Mouse (Mus musculus) left cerebral cortex, adult 18-20 months (tissue): ENCODE results near the gene Terb1. TPM values are rescaled to one million over a fixed set of nuclear protein-coding genes. Genes with fewer than 3 reads are reported as not detected.

Source experiments
- DNase-seq, 2 experiments: peaks; one replicate each; pipeline ENCODE4 v3.0.0; 2021 to 2022; ENCODE audit warnings: low spot score in 2 of 2, mixed read lengths in 1 of 2
- long read RNA-seq, 2 experiments: library from polyadenylated mRNA; stranded (forward); transcript quantifications; one replicate each; pipeline ENCODE4 v2.0.0; 2021
- total RNA-seq, 2 experiments: library from RNA; stranded (reverse); gene quantifications; 2 replicates each; pipeline ENCODE4 v1.2.3; 2021

The Terb1 gene
- total RNA-seq = 1 to 10 TPM; 1.6 to 1.7 TPM
- long read RNA-seq, experiment 1, partial matches to known transcripts = 0 of 2 reads
- long read RNA-seq, experiment 1, other reads (novel, unspliced or antisense) = 2 of 2 reads
- long read RNA-seq, experiment 2, partial matches to known transcripts = 1 of 2 reads
- long read RNA-seq, experiment 2, other reads (novel, unspliced or antisense) = 1 of 2 reads

- peak; percentile 47 to 48 for DNase-seq
Measured at GRCm38 (mm10) chr8:104509061-104510006, at the start of gene Terb1. Gene Terb1 (minus strand): TSS chr8:104509910.

DNA sequence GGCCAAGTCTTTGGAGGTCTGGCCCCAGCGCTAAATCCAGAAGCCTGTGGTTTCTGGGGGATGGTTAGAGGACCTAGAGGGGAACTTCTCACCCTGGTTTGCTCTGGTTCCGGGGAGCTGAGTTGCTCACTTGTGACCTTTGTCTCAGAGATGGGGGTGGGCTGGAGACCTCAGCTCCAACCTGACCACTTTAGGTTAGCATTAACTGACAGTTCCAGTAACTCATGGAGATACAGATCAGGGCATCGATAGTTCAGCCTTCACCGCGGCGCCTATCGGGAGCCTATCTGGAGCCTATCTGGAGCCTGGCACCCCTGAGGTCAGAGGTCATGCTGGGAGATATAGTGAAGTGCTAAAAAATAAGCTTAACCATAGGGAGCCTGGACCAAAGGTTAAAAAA is 47.5 kb upstream of the Terb1 start:
- DNase-seq = no peak

- no peak for DNase-seq
Measured at GRCm38 (mm10) chr8:104555191-104555590, 45.5 kb upstream of the Terb1 start.

- no peak for DNase-seq
Measured at GRCm38 (mm10) chr8:104543440-104544045, 33.8 kb upstream of the Terb1 start.

GRCm38 (mm10) chr8:104542160-104542559 is 32.5 kb upstream of the Terb1 start:
- peak; percentile 73 to 86 for DNase-seq

GRCm38 (mm10) chr8:104541515-104541880 is 31.8 kb upstream of the Terb1 start:
- no peak for DNase-seq

GRCm38 (mm10) chr8:104540710-104541514 is 31.2 kb upstream of the Terb1 start:
- DNase-seq = peak; percentile 44 to 73

GRCm38 (mm10) chr8:104540238-104540637 is 30.5 kb upstream of the Terb1 start:
- no peak for DNase-seq

DNA sequence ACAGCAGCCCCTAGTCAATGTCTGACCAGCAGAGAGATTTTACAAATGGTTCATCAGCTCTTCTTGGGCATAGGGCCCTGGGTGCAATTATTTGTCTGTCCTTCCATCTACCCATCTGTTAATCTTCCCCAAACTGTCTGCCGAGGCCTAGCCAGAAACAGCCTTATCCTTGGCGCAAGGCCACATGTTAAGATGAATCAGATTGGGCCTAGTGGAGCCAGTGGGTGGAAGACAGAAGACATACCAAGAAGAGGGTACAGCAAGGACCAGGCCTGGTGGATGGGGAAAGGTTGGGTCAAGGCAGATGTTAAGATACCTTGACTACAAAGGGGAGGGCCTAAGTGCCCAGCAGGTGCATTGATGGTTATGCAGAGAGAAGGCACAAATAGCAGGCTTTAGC is 29.9 kb upstream of the Terb1 start:
- peak; percentile 64 to 69 for DNase-seq

DNA sequence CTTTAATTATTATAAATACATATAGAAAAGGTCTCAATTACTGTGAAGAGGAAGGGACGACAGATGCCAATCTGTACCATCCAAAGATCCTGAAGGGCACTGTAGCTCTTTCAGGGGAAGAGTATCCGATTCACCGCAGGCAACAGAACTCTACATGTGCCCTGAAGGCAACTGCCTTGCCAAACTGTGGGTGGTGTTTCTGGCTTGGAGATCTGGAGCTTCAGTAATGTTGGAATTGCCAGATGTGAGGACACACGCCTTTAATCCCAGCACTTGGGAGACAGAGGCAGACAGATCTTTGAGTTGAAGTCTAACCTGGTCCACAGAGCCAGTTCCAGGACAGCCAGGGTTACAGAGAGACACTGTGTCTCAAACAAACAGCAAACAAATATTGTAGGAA is 29.2 kb upstream of the Terb1 start:
- DNase-seq = no peak

- no peak for DNase-seq
Measured at GRCm38 (mm10) chr8:104536028-104536427, 26.3 kb upstream of the Terb1 start.

DNA sequence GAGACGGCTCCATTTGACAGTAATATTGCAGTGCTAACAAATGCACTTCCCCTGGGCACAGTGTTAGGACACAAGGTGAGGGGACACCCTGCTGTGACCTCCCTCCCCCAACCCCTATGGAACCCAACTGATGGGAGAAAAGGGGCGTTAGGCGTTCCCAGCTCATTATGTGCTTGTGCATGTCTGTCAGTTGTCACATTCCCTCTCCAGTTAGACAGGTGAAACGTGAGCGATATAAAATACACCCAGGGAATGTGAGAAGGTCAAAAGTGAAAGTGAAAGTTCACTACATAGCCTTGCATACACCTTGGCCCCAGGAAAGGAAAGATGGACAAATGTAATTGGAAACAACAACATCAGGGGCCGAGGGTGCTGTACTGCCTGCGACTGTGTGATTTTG is 25.7 kb upstream of the Terb1 start:
- no peak for DNase-seq

DNA sequence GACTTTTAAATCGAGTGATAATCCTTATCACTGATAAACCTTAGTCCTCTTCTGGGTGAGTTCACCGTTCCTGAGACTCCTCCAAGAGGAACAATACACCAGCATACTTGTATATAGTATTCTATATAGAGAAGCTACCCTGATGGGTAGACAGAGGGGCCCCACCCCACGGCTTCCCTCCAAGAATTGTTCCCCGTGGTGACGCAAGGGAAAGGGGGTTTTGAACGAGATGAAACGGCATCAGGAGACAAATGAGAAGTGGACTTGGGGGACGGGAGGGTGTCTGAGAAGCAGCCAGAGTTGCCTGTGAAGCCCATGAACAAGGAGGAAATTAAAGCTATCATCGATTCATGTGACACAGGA is 25.1 kb upstream of the Terb1 start:
- no peak for DNase-seq

GRCm38 (mm10) chr8:104533971-104534778 is 24.5 kb upstream of the Terb1 start, which contains the start of the genes Nae1 and Car7:
Gene Nae1 (minus strand): TSS chr8:104534637.
Gene Car7 (plus strand): TSS chr8:104534689.
- DNase-seq = peak; percentile 95 to 96

GRCm38 (mm10) chr8:104533551-104533950 is 23.8 kb upstream of the Terb1 start:
- DNase-seq = no peak

DNA sequence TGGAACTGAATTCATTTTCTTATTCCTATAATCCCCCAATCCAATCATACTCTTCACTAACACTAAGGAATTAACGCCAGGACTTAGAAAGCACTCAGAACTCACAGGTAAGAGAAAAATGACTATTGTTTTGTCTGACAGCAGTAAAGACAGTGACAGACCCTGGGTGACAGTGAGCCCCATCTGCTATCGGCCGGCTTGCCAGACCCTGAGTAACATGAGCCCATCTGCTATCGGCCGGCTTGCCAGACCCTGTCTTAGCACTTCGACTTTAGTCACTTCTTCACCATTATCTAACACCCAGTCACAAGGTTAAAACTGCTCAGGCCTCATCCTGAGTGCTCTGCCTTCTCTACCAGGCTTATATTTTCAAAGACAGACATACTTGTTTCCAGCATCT is 20.0 kb upstream of the Terb1 start:
- DNase-seq = no peak

DNA sequence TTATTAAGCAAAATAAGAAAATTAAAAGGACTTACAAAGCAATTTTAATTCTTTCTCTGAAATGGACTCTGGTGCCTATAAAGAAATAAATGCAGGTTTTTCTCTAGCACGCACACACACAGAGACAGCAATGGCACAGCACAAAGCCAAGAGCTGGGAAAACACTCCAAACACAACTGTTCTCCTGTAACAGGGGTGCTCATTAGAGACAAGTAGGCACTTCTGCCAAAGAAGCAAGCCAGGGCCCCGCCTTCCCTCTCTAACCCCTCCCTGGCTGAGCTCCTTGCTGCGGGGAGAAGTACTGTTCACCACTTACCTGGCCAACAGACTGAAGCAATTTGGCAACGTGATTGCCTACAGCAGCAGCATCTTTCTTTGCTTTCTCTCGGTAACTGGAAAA is 8.2 kb upstream of the Terb1 start:
- DNase-seq = no peak

DNA sequence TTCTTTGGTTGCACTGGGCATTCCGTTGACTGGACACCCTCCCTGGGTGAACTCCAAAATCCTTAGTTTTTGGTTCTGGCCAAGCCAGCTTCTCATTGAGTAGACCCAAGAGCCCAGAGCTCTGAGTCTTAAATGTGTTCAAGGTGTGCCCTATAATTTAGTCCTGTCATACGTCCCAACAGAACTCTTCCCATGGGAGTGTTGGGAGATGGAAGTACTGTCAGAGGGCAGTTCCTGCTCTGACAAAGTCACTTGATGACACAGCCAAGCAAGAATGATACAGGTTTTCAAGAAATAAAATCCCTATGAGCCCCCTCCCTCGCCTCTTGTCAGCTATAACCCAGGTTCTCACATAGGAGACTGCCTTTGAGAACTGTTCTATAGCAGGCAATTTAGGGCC is 424 bp upstream of the Terb1 start:
- no peak for DNase-seq

- no peak for DNase-seq
Measured at GRCm38 (mm10) chr8:104479091-104479490, 30.6 kb downstream of the Terb1 start.

DNA sequence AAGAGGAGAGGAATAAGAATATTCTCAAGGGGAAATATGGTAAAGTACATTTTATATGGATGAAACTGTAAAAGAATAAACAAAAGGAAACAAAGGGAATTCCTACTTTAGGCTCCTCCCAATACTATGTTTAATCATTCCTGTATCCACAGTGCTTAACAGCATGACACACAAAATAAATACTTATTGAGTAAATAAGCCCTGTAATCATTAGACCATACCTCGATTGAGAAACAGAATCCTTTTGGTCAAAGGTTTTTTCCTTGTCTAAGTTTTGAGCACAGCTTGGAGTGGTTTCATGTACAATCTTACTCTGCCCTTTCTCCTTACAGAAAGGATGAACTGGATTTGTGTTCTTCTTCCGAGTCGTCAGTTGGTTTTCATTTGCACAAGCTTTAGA is 37.2 kb downstream of the Terb1 start:
- DNase-seq = no peak
